Mouse (Mus musculus): ENCODE measurements around the gene Ecsit.

- TF ChIP-seq CTCF (IDR thresholded peaks at IDR 0.05; ENCODE audit: borderline replicate concordance, control insufficient read depth, extremely low read depth, insufficient read depth, low read length, poor library complexity) (no peak), POLR2A (IDR thresholded peaks at IDR 0.05; ENCODE audit: control insufficient read depth, extremely low read depth, insufficient read depth, low read length, poor library complexity) (no peak)
Measured at GRCm38 (mm10) chr9:22051958-22052254, 33.3 kb downstream of the Ecsit start, which contains the start of gene Elavl3.
